Mouse (Mus musculus) heart, postnatal 14 days (tissue): ENCODE results near the gene Rps6ka5. TPM values are rescaled to one million over a fixed set of nuclear protein-coding genes. Genes with fewer than 3 reads are reported as not detected.

ENCODE experiments used
- DNase-seq, 2 experiments: peaks; one replicate each; pipeline ENCODE4 v3.0.0; 2021 to 2022
- intact Hi-C: fragments of 180-260 bp; cut with DNase I; formaldehyde crosslinking; loops from one replicate; pipeline ENCODE4 v1.15.1; 2025
- total RNA-seq, 2 experiments: library from RNA; stranded (reverse); gene quantifications; 2 replicates each; pipeline ENCODE4 v1.2.3; 2021

The Rps6ka5 gene
- total RNA-seq, 2 experiments from 2014 or later = 13.4 to 17.9 TPM

DNA sequence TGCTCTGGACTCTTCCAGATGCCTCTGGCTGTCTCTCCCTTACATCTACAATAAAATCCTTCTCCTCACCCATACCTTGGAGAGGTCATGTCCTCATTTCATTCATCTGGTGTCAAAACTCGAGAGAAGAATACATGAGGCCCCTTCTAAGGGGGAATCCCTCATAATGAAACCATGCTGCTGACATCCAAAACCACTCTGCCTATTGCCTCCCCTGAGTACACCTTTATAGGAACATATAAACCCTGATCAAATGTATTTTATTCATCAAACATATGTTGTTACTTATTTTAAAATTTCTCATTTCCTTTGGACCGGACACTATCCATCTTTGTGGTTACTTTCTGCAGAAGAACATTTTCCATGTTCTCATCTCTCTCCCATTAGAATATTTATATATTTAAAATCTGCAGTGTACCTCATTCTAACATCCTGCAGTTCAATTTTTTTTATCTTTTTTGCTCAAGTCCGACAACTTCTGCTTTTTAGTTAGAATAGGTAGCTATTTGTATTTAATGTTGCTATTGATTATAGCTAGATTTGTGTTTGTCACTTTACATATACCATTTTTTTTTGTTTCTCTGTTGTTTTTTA lies 101.8 kb downstream of the Rps6ka5 start:
- DNase-seq = no peak
- intact Hi-C loops = no loop called here

- intact Hi-C loops = no loop called here
- no peak for DNase-seq
These were observed 111.5 kb downstream of the Rps6ka5 start for GRCm38 (mm10) chr12:100615251-100615650.

DNA sequence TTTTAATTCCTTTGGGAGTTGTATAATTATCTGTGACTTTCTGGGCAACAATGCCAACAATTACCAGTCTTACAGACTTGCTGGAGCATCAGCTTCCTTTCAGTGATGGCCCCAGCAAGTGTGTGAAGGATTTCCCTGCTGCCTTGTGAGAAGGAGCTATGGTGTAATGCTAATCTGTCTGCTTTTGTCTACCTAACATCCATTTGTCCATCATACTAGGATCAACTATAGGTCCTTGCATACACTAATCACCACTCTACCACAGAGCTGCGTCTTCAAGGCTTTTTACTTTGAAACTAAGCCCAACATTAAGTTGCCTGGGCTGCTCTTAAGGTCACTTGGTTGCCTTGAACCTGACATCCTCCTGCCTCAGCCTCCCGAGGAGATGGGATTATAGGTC lies 112.9 kb downstream of the Rps6ka5 start:
- intact Hi-C loops = no loop called here
- DNase-seq = no peak

DNA sequence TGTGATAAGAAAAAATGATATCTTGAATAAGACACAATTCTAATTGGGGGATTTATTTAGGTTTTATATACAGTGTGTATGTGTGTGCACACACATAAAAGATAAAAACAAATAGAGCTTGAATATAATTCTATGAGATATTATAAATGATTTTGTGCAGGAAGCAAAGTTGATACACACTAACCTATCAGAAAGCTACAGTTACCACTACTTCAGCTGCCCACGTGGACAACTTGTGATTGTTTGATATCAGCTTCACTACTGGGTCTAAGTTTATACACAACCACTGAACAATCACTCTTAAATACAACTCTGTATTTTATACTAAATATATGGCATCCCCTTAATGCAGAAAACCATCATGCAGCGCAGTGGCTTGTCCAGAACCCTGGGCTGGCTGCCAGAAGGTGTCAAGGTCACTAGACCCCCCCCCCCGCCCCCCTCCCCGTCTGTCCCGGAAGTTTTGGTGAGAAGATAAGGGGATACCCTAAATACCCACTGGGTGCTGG lies 113.5 kb downstream of the Rps6ka5 start:
- DNase-seq = no peak
- intact Hi-C loops = no loop called here

- intact Hi-C loops = loop anchor here (10.0 kb wide), 1 partner anchor 235 kb away; no protein-coding TSS in a partner anchor
These were observed 117.0 kb downstream of the Rps6ka5 start for GRCm38 (mm10) chr12:100609766-100610165.

GRCm38 (mm10) chr12:100609064-100609463 lies 117.7 kb downstream of the Rps6ka5 start:
- no peak for DNase-seq
- intact Hi-C loops = loop anchor here (10.0 kb wide), 1 partner anchor 236 kb away; no protein-coding TSS in a partner anchor

More at GRCm38 (mm10) chr12:100609766-100610165, 117.0 kb downstream of the Rps6ka5 start:
- DNase-seq = no peak

DNA sequence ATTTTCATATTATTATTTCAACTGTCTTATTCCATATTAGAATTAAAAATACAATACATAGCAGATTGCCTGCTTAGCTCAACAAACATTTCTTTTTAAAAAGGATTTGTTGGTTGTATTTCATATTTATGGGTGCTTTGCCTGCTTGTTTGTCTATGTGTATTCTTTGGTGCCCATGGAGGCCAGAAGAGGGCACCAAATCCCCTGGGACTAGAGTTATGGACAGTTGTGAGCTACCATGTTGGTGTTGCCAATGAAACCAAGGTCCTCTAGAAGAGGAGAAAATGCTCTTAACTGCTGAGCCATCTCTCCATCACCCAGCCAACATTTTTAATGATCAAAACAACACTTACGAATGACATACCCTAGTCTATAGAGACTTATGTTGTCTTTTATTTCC lies 120.0 kb downstream of the Rps6ka5 start:
- intact Hi-C loops = loop anchor here (10.0 kb wide), 1 partner anchor 238 kb away; no protein-coding TSS in a partner anchor
- DNase-seq = peak in 1 of 2 experiments; percentile 13

DNA sequence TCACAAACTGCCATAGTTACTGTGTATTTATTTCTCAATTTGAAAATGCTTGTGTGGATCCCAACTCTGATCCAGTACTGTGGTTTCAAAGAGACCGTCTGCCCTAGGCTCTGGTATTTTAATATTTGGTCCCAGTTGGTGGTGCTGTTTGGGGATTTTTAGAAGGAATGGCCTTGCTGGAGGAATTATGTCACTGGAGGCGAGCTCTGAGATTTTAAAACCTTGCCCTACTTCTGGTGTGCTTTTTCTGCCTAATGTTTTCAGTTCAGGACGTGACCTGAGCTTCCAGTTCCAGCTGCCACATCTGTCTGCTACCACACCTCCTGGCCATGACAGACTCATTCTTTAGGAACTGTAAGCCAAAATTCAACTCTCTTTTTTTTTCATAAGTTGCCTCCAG lies 121.2 kb downstream of the Rps6ka5 start:
- intact Hi-C loops = loop anchor here (10.0 kb wide), 1 partner anchor 239 kb away; no protein-coding TSS in a partner anchor
- no peak for DNase-seq

DNA sequence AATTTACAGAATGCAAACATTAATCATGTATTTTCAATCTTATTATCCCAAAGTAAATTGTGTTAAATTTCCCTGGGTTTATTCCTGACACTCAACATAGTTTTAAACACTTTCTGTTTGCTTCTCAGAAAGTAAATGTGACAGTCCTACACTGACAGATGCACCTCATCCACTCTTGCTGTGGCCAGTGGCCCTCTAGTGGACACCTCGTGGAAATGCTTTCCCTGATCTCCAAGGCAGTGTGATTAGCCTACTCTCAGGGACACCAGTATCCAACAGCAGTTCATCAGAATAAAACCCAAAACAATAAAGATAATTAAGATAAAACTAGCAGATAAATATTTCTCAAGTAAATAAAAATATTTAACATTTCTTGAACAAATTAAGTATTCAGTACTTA lies 122.2 kb downstream of the Rps6ka5 start:
- intact Hi-C loops = loop anchor here (10.0 kb wide), 1 partner anchor 240 kb away; no protein-coding TSS in a partner anchor

GRCm38 (mm10) chr12:100594700-100595099 lies 132.1 kb downstream of the Rps6ka5 start:
- intact Hi-C loops = no loop called here
- DNase-seq = no peak

More for the DNA sequence above, 122.2 kb downstream of the Rps6ka5 start:
- DNase-seq = peak; percentile 25 to 52

GRCm38 (mm10) chr12:100586601-100587000 lies 140.2 kb downstream of the Rps6ka5 start:
- intact Hi-C loops = no loop called here
- no peak for DNase-seq

- intact Hi-C loops = no loop called here
These were observed 147.6 kb downstream of the Rps6ka5 start for GRCm38 (mm10) chr12:100579221-100579620.

DNA sequence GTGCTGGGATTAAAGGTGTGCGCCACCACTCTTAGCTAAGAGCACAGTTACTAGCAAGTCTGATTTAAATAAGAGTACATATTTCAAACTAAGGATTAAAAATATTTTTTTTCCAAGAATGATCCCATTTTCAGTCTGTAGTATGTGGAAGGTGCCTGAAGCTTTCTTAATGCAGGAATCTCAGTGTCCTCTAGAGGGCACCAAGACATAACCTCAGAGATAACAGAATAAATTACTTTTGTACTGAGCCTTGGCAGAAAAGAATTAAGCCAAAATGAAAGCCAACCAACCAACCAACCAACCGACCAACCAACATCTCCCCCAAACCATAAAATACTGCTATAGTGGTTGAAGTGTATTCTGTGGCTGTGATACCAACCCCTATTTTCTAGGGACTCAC lies 148.5 kb downstream of the Rps6ka5 start:
- intact Hi-C loops = loop anchor here (1.0 kb wide), 1 partner anchor 263 kb away; no protein-coding TSS in a partner anchor
- DNase-seq = peak; percentile 15 to 54

More at GRCm38 (mm10) chr12:100579221-100579620, 147.6 kb downstream of the Rps6ka5 start:
- DNase-seq = peak in 1 of 2 experiments; percentile 27

GRCm38 (mm10) chr12:100575739-100576138 lies 151.0 kb downstream of the Rps6ka5 start:
- intact Hi-C loops = no loop called here

DNA sequence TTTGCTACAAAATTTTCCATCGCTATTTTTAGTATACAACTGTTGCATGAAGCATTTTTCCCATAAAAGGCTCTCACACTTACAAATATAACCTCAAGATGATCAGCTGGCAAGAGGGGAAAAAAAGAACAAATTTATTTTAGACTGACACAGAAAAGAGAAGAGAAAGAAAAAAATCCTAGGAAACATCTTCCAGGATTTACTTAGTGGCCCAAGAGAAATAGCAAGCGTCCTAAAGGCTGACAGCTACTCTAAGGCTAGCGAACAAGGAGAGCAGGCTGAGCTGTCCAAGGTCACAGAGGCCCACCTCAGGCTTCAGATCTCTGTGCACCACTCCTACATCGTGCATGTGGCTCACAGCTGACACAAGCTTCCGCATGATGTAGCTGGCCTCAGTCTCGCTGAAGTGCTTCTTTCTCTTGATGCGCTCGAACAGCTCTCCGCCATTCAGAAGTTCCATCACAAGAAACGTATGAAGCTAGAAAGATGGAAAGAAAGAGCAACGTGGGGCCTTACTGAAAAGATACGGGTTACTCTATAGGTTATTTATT lies 156.2 kb downstream of the Rps6ka5 start:
- intact Hi-C loops = loop anchor here (5.0 kb wide), 3 partner anchors 48 to 88 kb away; partner anchors contain the start of gene Ttc7b
- DNase-seq = no peak

More at GRCm38 (mm10) chr12:100575739-100576138, 151.0 kb downstream of the Rps6ka5 start:
- no peak for DNase-seq

GRCm38 (mm10) chr12:100568831-100569230 lies 158.0 kb downstream of the Rps6ka5 start:
- intact Hi-C loops = no loop called here
- no peak for DNase-seq

DNA sequence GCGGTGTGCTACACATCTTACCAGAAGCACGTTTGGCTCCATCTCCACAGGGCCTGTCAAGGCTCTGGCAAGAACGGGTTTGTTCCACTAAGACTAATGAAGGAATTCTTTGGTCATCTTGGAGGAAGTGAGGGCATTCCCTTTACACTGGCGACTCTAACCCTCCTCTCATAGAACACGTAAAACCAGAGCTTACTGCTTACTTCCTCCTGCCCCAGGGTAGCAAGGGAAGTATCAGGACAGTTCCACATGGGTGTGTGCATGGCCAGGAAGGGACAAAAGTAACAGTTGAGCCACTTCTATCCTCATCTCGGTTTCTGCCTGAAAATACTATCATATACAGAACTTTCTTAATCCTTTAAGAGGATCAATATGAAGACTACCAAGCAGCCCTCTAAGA lies 158.7 kb downstream of the Rps6ka5 start:
- DNase-seq = no peak
- intact Hi-C loops = no loop called here

GRCm38 (mm10) chr12:100567627-100568026 lies 159.2 kb downstream of the Rps6ka5 start:
- DNase-seq = no peak
- intact Hi-C loops = no loop called here

DNA sequence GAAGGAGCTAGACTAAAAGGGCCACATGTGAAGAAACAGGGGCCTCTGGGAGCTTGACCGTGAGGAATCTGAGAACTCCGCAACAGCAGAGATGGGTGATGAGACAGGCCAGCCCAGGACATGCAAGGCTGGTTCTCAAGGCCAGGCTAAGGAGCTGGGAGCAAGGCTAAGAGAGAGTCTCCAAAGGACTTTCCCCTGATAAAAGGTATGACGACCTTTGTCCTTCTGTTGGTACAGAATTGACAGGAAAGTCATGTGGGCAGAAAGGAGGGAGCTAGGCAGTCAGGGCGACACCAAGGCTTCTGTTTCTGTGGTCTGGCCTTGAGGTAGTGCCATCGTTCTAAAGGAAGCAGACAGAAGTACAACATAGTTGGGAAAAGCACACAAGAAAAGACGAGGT lies 173.1 kb downstream of the Rps6ka5 start:
- intact Hi-C loops = no loop called here
- DNase-seq = no peak

GRCm38 (mm10) chr12:100551972-100552371 lies 174.8 kb downstream of the Rps6ka5 start:
- intact Hi-C loops = no loop called here
- no peak for DNase-seq

DNA sequence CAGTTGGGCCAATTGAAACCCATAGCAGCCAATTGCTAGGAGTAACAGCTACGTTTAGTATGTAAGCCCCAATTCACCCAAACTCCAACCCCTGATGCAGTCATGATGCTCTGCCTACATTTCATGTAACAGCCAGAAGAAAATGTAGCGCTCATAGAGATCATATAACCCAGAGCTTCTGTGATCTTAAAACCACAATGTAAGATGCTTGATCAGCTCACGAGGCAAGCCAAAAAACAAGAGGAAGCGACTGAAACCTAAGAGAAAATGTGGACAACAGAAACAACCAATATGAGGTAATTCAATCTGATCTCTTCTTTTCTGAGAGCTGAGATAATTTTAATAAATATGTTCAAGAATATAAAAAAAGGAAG lies 182.6 kb downstream of the Rps6ka5 start:
- intact Hi-C loops = no loop called here
- DNase-seq = no peak
